Mouse (Mus musculus): ENCODE measurements around the gene Rcbtb2.
A peak's percentile ranks its signal among the peaks of the same experiment; 100 is the strongest.

The Rcbtb2 gene

GRCm38 (mm10) chr14:73116938-73117337 lies 5.9 kb upstream of the Rcbtb2 start:
- DNase-seq (ENCODE audit: low spot score): peak; percentile 90

- no peak for DNase-seq (ENCODE audit: low spot score)
These were observed 5.1 kb upstream of the Rcbtb2 start for GRCm38 (mm10) chr14:73117411-73118392.

- peak; percentile 54 for DNase-seq (ENCODE audit: low spot score)
These were observed 4.1 kb upstream of the Rcbtb2 start for GRCm38 (mm10) chr14:73118482-73119347.

- DNase-seq (ENCODE audit: low spot score): peak; percentile 33
These were observed 3.4 kb upstream of the Rcbtb2 start for GRCm38 (mm10) chr14:73119459-73119858.

GRCm38 (mm10) chr14:73119966-73120365 lies 2.9 kb upstream of the Rcbtb2 start:
- DNase-seq (ENCODE audit: low spot score): no peak

GRCm38 (mm10) chr14:73122211-73122922 lies 470 bp upstream of the Rcbtb2 start:
- no peak for DNase-seq (ENCODE audit: low spot score)

- no peak for DNase-seq (ENCODE audit: low spot score)
These were observed 544 bp downstream of the Rcbtb2 start for GRCm38 (mm10) chr14:73123381-73123780.

GRCm38 (mm10) chr14:73123786-73124185 lies 949 bp downstream of the Rcbtb2 start:
- DNase-seq (ENCODE audit: low spot score): peak; percentile 76

- no peak for DNase-seq (ENCODE audit: low spot score)
These were observed 7.7 kb downstream of the Rcbtb2 start for GRCm38 (mm10) chr14:73130519-73130918.

- no peak for DNase-seq (ENCODE audit: low spot score)
These were observed 9.1 kb downstream of the Rcbtb2 start for GRCm38 (mm10) chr14:73131856-73132410.

GRCm38 (mm10) chr14:73132731-73133130 lies 9.9 kb downstream of the Rcbtb2 start:
- DNase-seq (ENCODE audit: low spot score): no peak

GRCm38 (mm10) chr14:73137234-73137633 lies 14.4 kb downstream of the Rcbtb2 start:
- no peak for DNase-seq (ENCODE audit: low spot score)

GRCm38 (mm10) chr14:73138483-73138882 lies 15.6 kb downstream of the Rcbtb2 start:
- DNase-seq (ENCODE audit: low spot score): no peak

GRCm38 (mm10) chr14:73139866-73140265 lies 17.0 kb downstream of the Rcbtb2 start:
- DNase-seq (ENCODE audit: low spot score): peak; percentile 23

GRCm38 (mm10) chr14:73141800-73142199 lies 19.0 kb downstream of the Rcbtb2 start:
- DNase-seq (ENCODE audit: low spot score): no peak

- DNase-seq (ENCODE audit: low spot score): peak; percentile 14
These were observed 19.6 kb downstream of the Rcbtb2 start for GRCm38 (mm10) chr14:73142421-73142895.

- peak; percentile 85 for DNase-seq (ENCODE audit: low spot score)
These were observed 20.3 kb downstream of the Rcbtb2 start for GRCm38 (mm10) chr14:73142896-73143709.

- no peak for DNase-seq (ENCODE audit: low spot score)
These were observed 21.0 kb downstream of the Rcbtb2 start for GRCm38 (mm10) chr14:73143710-73144420.

- no peak for DNase-seq (ENCODE audit: low spot score)
These were observed 22.7 kb downstream of the Rcbtb2 start for GRCm38 (mm10) chr14:73145531-73145930.

- DNase-seq (ENCODE audit: low spot score): no peak
These were observed 23.9 kb downstream of the Rcbtb2 start for GRCm38 (mm10) chr14:73146721-73147120.
